Mouse (Mus musculus): Measurements from ENCODE around the gene Mpp2. TPM values are rescaled to one million over a fixed set of nuclear protein-coding genes. Genes with fewer than 3 reads are reported as not detected.

The Mpp2 gene
- total RNA-seq (2021): 1 to 10 TPM; 1.2 TPM
- long read RNA-seq, experiment 1: 0 reads
- long read RNA-seq, experiment 2: 0 reads

- DNase-seq: peak; percentile 64
- intact Hi-C loops (cut with DNase I): loop anchor here (2.0 kb wide), 1 partner anchor 27 kb away; no protein-coding TSS in a partner anchor
- TF ChIP-seq CTCF (IDR thresholded peaks at IDR 0.05): no peak
- H3K4me3 ChIP-seq: peak within 1 kb of the TSS; percentile 86
- peak within 1 kb of the TSS; percentile 74 for H3K27ac ChIP-seq
Measured at GRCm38 (mm10) chr11:102087931-102088898, at the start of gene Mpp2. Gene Mpp2 (minus strand): TSS chr11:102088515.

- DNase-seq: no peak
- TF ChIP-seq CTCF (IDR thresholded peaks at IDR 0.05): no peak
- peak overlapping the region; percentile 52 for H3K4me3 ChIP-seq
- H3K27ac ChIP-seq: no peak overlapping the region
- intact Hi-C loops (cut with DNase I): loop anchor here (2.0 to 5.0 kb wide), 3 partner anchors 35 to 151 kb away; partner anchors contain the start of gene Dusp3
Measured at GRCm38 (mm10) chr11:102137625-102138446, 49.5 kb upstream of the Mpp2 start.

- no peak for TF ChIP-seq CTCF (IDR thresholded peaks at IDR 0.05)
- DNase-seq: no peak
- Histone ChIP-seq H3K4me3 (no peak overlapping the region), H3K27ac (no peak overlapping the region)
- intact Hi-C loops (cut with DNase I): no loop called here
Measured at GRCm38 (mm10) chr11:102134516-102134915, 46.2 kb upstream of the Mpp2 start.

GRCm38 (mm10) chr11:102117386-102117785, 29.1 kb upstream of the Mpp2 start:
- intact Hi-C loops (cut with DNase I): no loop called here

GRCm38 (mm10) chr11:102116241-102116640, 27.9 kb upstream of the Mpp2 start:
- Histone ChIP-seq H3K4me3 (no peak overlapping the region), H3K27ac (no peak overlapping the region)
- TF ChIP-seq CTCF (IDR thresholded peaks at IDR 0.05): no peak
- DNase-seq: no peak
- intact Hi-C loops (cut with DNase I): no loop called here

More at GRCm38 (mm10) chr11:102117386-102117785, 29.1 kb upstream of the Mpp2 start:
- TF ChIP-seq CTCF (IDR thresholded peaks at IDR 0.05): no peak
- Histone ChIP-seq H3K27ac (no peak overlapping the region), H3K4me3 (no peak overlapping the region)
- DNase-seq: no peak

GRCm38 (mm10) chr11:102111576-102111975, 23.3 kb upstream of the Mpp2 start:
- Histone ChIP-seq H3K27ac (no peak overlapping the region), H3K4me3 (no peak overlapping the region)
- no peak for DNase-seq
- TF ChIP-seq CTCF (IDR thresholded peaks at IDR 0.05): no peak
- intact Hi-C loops (cut with DNase I): no loop called here

- H3K27ac ChIP-seq: no peak within 1 kb of the TSS
- no peak for TF ChIP-seq CTCF (IDR thresholded peaks at IDR 0.05)
- intact Hi-C loops (cut with DNase I): no loop called here
- H3K4me3 ChIP-seq: no peak within 1 kb of the TSS
- no peak for DNase-seq
Measured at GRCm38 (mm10) chr11:102107732-102108131, 19.4 kb upstream of the Mpp2 start, which contains the start of gene Pyy. Gene Pyy (minus strand): TSS chr11:102107832.

GRCm38 (mm10) chr11:102106911-102107310, 18.6 kb upstream of the Mpp2 start:
- DNase-seq: no peak
- intact Hi-C loops (cut with DNase I): no loop called here
- no peak overlapping the region for H3K4me3 ChIP-seq
- TF ChIP-seq CTCF (IDR thresholded peaks at IDR 0.05): no peak
- H3K27ac ChIP-seq: no peak overlapping the region

GRCm38 (mm10) chr11:102102485-102103258, 14.4 kb upstream of the Mpp2 start:
- intact Hi-C loops (cut with DNase I): loop anchor here (1.0 to 2.0 kb wide), 2 partner anchors 36 to 165 kb away; no protein-coding TSS in a partner anchor

GRCm38 (mm10) chr11:102101219-102101618, 12.9 kb upstream of the Mpp2 start, which contains the start of gene Ppy:
Gene Ppy (minus strand): TSS chr11:102101319.
- Histone ChIP-seq H3K27ac (no peak within 1 kb of the TSS), H3K4me3 (no peak within 1 kb of the TSS)
- DNase-seq: no peak
- intact Hi-C loops (cut with DNase I): no loop called here
- TF ChIP-seq CTCF (IDR thresholded peaks at IDR 0.05): no peak

More at GRCm38 (mm10) chr11:102102485-102103258, 14.4 kb upstream of the Mpp2 start:
- Histone ChIP-seq H3K4me3 (no peak overlapping the region), H3K27ac (no peak overlapping the region)
- peak; percentile 77 for DNase-seq
- TF ChIP-seq CTCF (IDR thresholded peaks at IDR 0.05): peak; percentile 97

- no peak overlapping the region for H3K27ac ChIP-seq
- peak; percentile 55 for TF ChIP-seq CTCF (IDR thresholded peaks at IDR 0.05)
- DNase-seq: peak; percentile 82
- no peak overlapping the region for H3K4me3 ChIP-seq
- intact Hi-C loops (cut with DNase I): no loop called here
Measured at GRCm38 (mm10) chr11:102096887-102097391, 8.6 kb upstream of the Mpp2 start.

Measured in gastrocnemius, adult 2 months (tissue).